Mouse (Mus musculus): ENCODE measurements around the gene Golga5. TPM values are rescaled to one million over a fixed set of nuclear protein-coding genes. Genes with fewer than 3 reads are reported as not detected.

Gene Golga5
- total and polyA plus RNA-seq, 3 experiments, result 25.9 to 29.3 TPM; not detected in 1

- H3K36me3 ChIP-seq (ENCODE audit: control insufficient read depth in 1 of 2, insufficient read depth in 2 of 2, low read length in 2 of 2), result peaks cover 0 to 10% of the 10 kb centered on the region in 2 experiments; a peak in 2 of 4 replicates
- peaks cover 4 to 21% of the 10 kb centered on the region in 2 experiments; a peak in 3 of 4 replicates for H3K4me1 ChIP-seq (ENCODE audit: control insufficient read depth in 1 of 2, insufficient read depth in 2 of 2, low read length in 2 of 2)
- no peak overlapping the region for H3K27ac ChIP-seq (ENCODE audit: control insufficient read depth, low read depth, low read length)
- H3K27me3 ChIP-seq (ENCODE audit: control insufficient read depth in 1 of 2, insufficient read depth in 2 of 2, low read length in 2 of 2), result no peaks in the 10 kb centered on the region
- no peaks in the 10 kb centered on the region for H3K9me3 ChIP-seq (replicated peaks; ENCODE audit: insufficient read depth, low read length)
- no peaks in the 10 kb centered on the region for H3K79me2 ChIP-seq (ENCODE audit: control insufficient read depth, insufficient read depth, low read length, poor library complexity)
- H3K9ac ChIP-seq (ENCODE audit: control insufficient read depth, low read depth, low read length, poor library complexity, severe bottlenecking), result no peak overlapping the region
- no peak overlapping the region for H3K4me3 ChIP-seq (ENCODE audit: control insufficient read depth in 1 of 2, insufficient read depth in 1 of 2, low read depth in 2 of 2, low read length in 2 of 2)
- DNase-seq (ENCODE audit: low read depth, low spot score), result no peak
- TF ChIP-seq ZNF384 (IDR thresholded peaks at IDR 0.05; ENCODE audit: low read depth, low read length) (no peak), TBP (IDR thresholded peaks at IDR 0.05; ENCODE audit: low read depth, low read length) (no peak), RCOR1 (IDR thresholded peaks at IDR 0.05; ENCODE audit: low read depth, low read length) (no peak), GATA1 (IDR thresholded peaks at IDR 0.05; ENCODE audit: low read depth, low read length) (no peak), MXI1 (IDR thresholded peaks at IDR 0.05; ENCODE audit: low read depth, low read length) (no peak)
Observed at GRCm38 (mm10) chr12:102432238-102432637, 36.7 kb upstream of the Golga5 start.

GRCm38 (mm10) chr12:102434107-102434506 is 34.8 kb upstream of the Golga5 start:
- no peak overlapping the region for H3K4me3 ChIP-seq (ENCODE audit: control insufficient read depth in 1 of 2, insufficient read depth in 1 of 2, low read depth in 2 of 2, low read length in 2 of 2)
- no peaks in the 10 kb centered on the region for H3K9me3 ChIP-seq (replicated peaks; ENCODE audit: insufficient read depth, low read length)
- H3K36me3 ChIP-seq (ENCODE audit: control insufficient read depth in 1 of 2, insufficient read depth in 2 of 2, low read length in 2 of 2), result peaks cover 0 to 12% of the 10 kb centered on the region in 2 experiments; a peak in 2 of 4 replicates
- no peaks in the 10 kb centered on the region for H3K79me2 ChIP-seq (ENCODE audit: control insufficient read depth, insufficient read depth, low read length, poor library complexity)
- no peaks in the 10 kb centered on the region for H3K27me3 ChIP-seq (ENCODE audit: control insufficient read depth in 1 of 2, insufficient read depth in 2 of 2, low read length in 2 of 2)
- no peak overlapping the region for H3K27ac ChIP-seq (ENCODE audit: control insufficient read depth, low read depth, low read length)
- H3K4me1 ChIP-seq (ENCODE audit: control insufficient read depth in 1 of 2, insufficient read depth in 2 of 2, low read length in 2 of 2), result peaks cover 4 to 27% of the 10 kb centered on the region in 2 experiments; a peak in 3 of 4 replicates
- DNase-seq (ENCODE audit: low read depth, low spot score), result peak; percentile 24
- no peak overlapping the region for H3K9ac ChIP-seq (ENCODE audit: control insufficient read depth, low read depth, low read length, poor library complexity, severe bottlenecking)
- TF ChIP-seq RAD21 (IDR thresholded peaks at IDR 0.05; ENCODE audit: low read depth, low read length) (no peak), CHD1 (IDR thresholded peaks at IDR 0.05; ENCODE audit: low read depth, low read length) (no peak), NRF1 (IDR thresholded peaks at IDR 0.05; ENCODE audit: insufficient read depth, low read depth, low read length, poor library complexity, severe bottlenecking) (no peak), SIN3A (IDR thresholded peaks at IDR 0.05; ENCODE audit: low read length) (no peak), ELF1 (IDR thresholded peaks at IDR 0.05; ENCODE audit: low read depth, low read length) (no peak), ZMIZ1 (IDR thresholded peaks at IDR 0.05; ENCODE audit: low read depth, low read length) (no peak), JUND (IDR thresholded peaks at IDR 0.05; ENCODE audit: low read depth, low read length) (no peak), MEF2A (IDR thresholded peaks at IDR 0.05; ENCODE audit: extremely low read depth, insufficient replicate concordance, low read depth, low read length, poor library complexity, severe bottlenecking) (no peak), POLR2A (IDR thresholded peaks at IDR 0.05; ENCODE audit: control insufficient read depth in 1 of 2, insufficient read depth in 1 of 2, low read depth in 1 of 2, low read length in 2 of 2, poor library complexity in 1 of 2) (no peak), UBTF (IDR thresholded peaks at IDR 0.05; ENCODE audit: borderline replicate concordance, insufficient read depth, low read depth, low read length) (no peak), MAFK (IDR thresholded peaks at IDR 0.05; ENCODE audit: borderline replicate concordance, low read depth, low read length) (no peak), BHLHE40 (IDR thresholded peaks at IDR 0.05; ENCODE audit: borderline replicate concordance, low read depth, low read length) (peak; percentile 68; the same call in 1 of the 2 replicates), USF2 (IDR thresholded peaks at IDR 0.05; ENCODE audit: borderline replicate concordance in 1 of 2, insufficient read depth in 1 of 2, low read depth in 1 of 2, low read length in 2 of 2) (no peak), MYB (IDR thresholded peaks at IDR 0.05; ENCODE audit: low read depth, low read length) (no peak), KAT2A (conservative IDR thresholded peaks at IDR 0.05; ENCODE audit: low read depth, low read length) (no peak), POLR2AphosphoS5 (IDR thresholded peaks at IDR 0.05; ENCODE audit: borderline replicate concordance, low read depth, low read length) (no peak), CHD2 (IDR thresholded peaks at IDR 0.05; ENCODE audit: low read length) (no peak), EP300 (IDR thresholded peaks at IDR 0.05; ENCODE audit: low read depth in 1 of 2, low read length in 2 of 2) (peak; percentile 25 to 61; a peak in 3 of 4 replicates), MAZ (IDR thresholded peaks at IDR 0.05; ENCODE audit: low read depth, low read length) (no peak), ZKSCAN1 (IDR thresholded peaks at IDR 0.05; ENCODE audit: low read depth, low read length) (no peak), ZNF384 (IDR thresholded peaks at IDR 0.05; ENCODE audit: low read depth, low read length) (no peak), GABPA (IDR thresholded peaks at IDR 0.05; ENCODE audit: low read depth, low read length) (no peak), MYC (IDR thresholded peaks at IDR 0.05; ENCODE audit: low read depth, low read length) (no peak), SMC3 (IDR thresholded peaks at IDR 0.05; ENCODE audit: low read depth, low read length) (no peak), E2F4 (IDR thresholded peaks at IDR 0.05; ENCODE audit: borderline replicate concordance, low read depth, low read length) (no peak), TBP (IDR thresholded peaks at IDR 0.05; ENCODE audit: low read depth, low read length) (no peak), RCOR1 (IDR thresholded peaks at IDR 0.05; ENCODE audit: low read depth, low read length) (0 out of 2 replicates have a peak, but pooled peaks have one; percentile 34), POLR2AphosphoS2 (IDR thresholded peaks at IDR 0.05; ENCODE audit: low read length) (no peak), HCFC1 (IDR thresholded peaks at IDR 0.05; ENCODE audit: low read depth, low read length) (no peak)
